Mouse (Mus musculus) heart, adult 2 months (tissue): ENCODE results near the gene Rab12.

Experiments used
- CTCF ChIP-seq: fragments of 200-600 bp; IDR thresholded peaks from 2 replicates; pipeline ENCODE4 v1.8.1; 2022; ENCODE audit warnings: antibody characterized with exemption, mild to moderate bottlenecking, moderate library complexity
- POLR2A ChIP-seq: fragments of 200-500 bp; IDR thresholded peaks from 2 replicates; pipeline ENCODE4 v1.6.1; 2011; ENCODE audit warnings: mild to moderate bottlenecking, low read depth, low read length, control low read depth; ENCODE audit not compliant: insufficient read depth

DNA sequence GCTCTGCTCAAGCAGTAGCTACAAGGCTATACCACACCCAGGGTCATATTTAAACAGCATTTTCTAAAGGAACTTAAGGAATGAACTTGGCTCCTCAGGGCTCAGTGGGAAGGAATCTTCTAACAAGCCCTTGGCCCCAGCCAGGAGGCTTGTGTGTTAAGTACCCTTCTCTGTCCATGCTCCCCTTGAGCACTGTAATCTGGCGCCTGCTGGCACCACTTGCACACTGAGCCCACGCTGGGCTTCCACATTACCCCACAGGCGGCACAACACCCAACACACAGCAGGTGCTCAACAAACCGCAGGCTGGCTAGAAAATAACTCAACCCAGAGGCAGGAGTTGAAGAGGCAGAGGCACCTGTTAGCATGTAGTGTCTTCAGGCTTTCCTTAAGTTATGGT is 2.6 kb downstream of the Rab12 start:
- no peak for TF ChIP-seq POLR2A
- TF ChIP-seq CTCF: no peak
